Mouse (Mus musculus): ENCODE measurements around the gene Tmem131. TPM values are rescaled to one million over a fixed set of nuclear protein-coding genes. Genes with fewer than 3 reads are reported as not detected.
A peak's percentile ranks its signal among the peaks of the same experiment; 100 is the strongest.
"Not testable (repeated sequence)": the region's sequence is repeated elsewhere in the genome, so short reads cannot be mapped to it uniquely, and the experiment has no call there.

Gene Tmem131
- total RNA-seq, 2 experiments from 2014 or later, result 25.2 to 30.5 TPM

GRCm38 (mm10) chr1:36857081-36857480 lies 86.4 kb downstream of the Tmem131 start:
- no peak for DNase-seq
- intact Hi-C loops (cut with DNase I; ENCODE audit: low total_unique reads), result no loop called here

DNA sequence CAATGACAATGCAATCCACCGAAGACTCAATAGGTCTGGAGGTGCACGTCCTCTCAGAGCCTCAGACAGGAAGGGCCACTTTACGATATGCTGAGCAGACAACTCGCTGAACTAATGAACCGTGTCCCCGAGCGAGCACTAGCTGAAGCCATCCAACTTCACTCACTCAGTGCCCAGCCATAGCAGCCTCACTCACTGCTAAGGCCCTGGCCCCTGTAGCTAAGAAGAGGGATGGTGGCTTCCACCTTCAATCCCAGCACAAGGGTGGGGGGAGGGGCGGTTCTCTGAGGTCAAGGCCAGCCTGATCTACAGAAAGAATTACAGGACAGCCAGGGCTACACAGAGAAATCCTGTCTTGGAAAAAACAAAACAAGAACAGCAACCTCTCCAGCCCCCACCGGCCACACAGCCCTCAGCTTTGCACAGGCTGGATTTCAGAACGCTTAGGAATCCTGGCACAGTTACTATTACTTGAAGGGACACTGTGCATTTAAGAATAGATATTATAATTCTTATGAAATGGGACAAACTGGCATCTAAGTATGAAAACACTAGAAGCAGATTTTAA lies 89.2 kb downstream of the Tmem131 start:
- intact Hi-C loops (cut with DNase I; ENCODE audit: low total_unique reads), result no loop called here
- no peak for DNase-seq

- DNase-seq, result no peak
- intact Hi-C loops (cut with DNase I; ENCODE audit: low total_unique reads), result no loop called here
Measured at GRCm38 (mm10) chr1:36852085-36852484, 91.4 kb downstream of the Tmem131 start.

DNA sequence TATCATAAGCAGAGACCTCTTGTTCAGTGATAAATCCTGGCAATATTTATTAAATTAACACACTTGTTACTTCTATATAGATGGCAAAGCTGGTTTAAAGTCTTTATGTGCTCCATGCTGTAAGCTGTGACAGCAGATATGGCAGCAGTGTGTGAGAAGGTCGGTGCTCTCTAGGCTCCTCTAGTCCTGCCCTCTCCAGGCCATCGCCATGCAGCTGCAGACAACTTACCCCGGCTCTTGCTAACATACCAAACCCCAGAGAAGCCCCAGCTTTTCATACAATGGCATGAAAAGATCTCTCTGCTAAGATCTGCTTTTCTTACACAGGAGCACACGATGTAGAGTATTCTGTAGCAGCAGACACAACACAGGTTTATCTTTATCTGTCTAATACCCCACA lies 92.1 kb downstream of the Tmem131 start:
- DNase-seq, result no peak
- intact Hi-C loops (cut with DNase I; ENCODE audit: low total_unique reads), result no loop called here

DNA sequence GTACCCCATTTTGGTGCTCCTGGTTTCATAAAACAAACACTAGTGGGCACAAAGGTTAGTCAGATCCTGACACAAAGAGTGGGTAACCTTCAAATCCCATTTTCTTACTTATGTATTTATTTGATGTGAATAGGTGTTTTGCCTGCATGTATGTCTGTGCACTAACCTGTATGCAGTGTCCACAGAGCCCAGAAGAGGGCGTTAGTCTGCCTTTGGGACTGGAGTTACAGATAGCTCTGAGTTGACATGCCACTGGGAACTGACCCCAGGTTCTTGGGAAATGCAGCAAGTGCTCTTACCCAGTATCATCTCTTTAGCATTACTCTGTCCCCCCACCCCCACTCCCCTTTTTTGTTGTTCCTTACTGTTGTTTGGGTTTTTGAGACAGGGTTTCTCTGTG lies 95.4 kb downstream of the Tmem131 start:
- DNase-seq, result no peak
- intact Hi-C loops (cut with DNase I; ENCODE audit: low total_unique reads), result no loop called here

DNA sequence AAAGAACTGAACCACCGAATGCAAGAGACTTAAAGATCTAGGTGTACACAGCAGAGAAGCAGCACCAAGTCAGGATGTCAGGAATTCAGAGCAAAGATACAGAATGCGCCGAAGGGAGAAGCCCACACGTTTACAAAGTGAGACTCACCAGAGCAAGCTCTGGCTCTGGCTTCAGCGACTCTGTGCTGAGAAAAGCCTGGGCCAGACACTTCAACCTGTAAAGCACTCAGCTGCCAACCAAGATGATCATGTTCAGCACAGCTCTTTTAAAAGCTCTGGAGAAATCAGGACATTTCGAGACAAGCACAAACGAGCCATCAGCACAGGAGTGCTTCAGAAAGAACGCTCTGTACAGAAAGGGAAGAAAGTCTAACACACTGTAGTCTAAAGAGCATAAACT lies 96.2 kb downstream of the Tmem131 start:
- DNase-seq, result no peak
- intact Hi-C loops (cut with DNase I; ENCODE audit: low total_unique reads), result no loop called here

DNA sequence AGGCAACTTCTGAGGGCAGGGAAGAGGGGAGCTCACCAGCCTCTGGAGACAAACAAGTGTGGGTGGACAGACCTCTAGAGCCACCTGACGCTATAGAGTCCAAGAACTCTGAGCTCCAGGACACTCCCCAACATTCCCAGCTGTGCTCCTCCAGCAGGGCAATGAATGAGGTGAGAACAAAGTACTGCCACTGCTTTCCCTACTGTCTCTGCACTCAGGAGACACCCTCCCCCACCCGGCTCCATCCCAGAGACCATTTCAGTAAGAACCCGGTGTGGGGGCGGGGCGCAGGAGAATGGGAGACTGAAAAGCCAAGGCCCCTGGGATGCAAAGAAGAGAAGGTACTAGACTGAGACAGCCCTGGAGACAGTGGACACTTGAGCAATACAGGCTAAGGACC lies 98.4 kb downstream of the Tmem131 start:
- intact Hi-C loops (cut with DNase I; ENCODE audit: low total_unique reads), result no loop called here
- no peak for DNase-seq

DNA sequence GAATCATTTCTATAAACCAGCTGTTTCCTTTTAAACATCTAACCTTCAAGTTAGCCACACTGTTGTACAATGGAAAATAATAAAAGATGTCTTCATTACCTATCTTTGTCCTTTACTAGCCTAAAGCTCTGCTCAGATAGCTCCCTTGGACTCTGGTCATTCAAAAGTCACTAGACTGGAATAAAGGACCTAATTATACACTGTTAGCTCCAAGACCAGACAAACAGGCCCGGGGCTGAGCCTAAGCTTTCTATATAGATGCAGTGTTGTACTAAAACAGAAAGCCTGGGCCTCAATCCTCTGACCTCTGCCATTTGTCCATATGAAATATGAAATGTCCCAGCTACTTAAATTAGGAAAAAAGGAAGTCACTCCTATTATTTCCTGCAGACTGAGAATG lies 101.7 kb downstream of the Tmem131 start:
- DNase-seq, result no peak
- intact Hi-C loops (cut with DNase I; ENCODE audit: low total_unique reads), result no loop called here

GRCm38 (mm10) chr1:36840959-36841358 lies 102.5 kb downstream of the Tmem131 start:
- intact Hi-C loops (cut with DNase I; ENCODE audit: low total_unique reads), result no loop called here
- no peak for DNase-seq

DNA sequence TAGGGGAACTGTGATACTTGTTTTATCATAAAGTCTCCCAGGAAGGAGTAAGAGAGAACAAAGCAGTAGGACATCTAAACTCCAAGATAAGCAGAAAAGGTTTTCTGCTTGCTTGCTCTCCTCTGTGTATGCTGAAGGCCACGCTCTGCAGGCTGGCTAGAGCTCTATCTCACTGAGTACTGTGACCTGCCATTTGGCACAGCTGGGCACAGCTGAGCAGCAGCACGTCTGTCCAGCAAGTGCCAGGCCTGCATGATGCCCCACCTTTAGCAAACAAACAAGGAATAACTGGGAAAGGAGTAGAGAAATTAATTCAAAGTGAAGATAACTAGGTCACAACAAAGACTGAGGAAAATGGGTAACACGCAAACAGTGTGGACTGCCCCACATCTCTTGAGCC lies 103.6 kb downstream of the Tmem131 start:
- peak; percentile 26 for DNase-seq
- intact Hi-C loops (cut with DNase I; ENCODE audit: low total_unique reads), result no loop called here

- intact Hi-C loops (cut with DNase I; ENCODE audit: low total_unique reads), result no loop called here
- DNase-seq, result no peak
Measured at GRCm38 (mm10) chr1:36836274-36836954, 107.1 kb downstream of the Tmem131 start.

GRCm38 (mm10) chr1:36835593-36835992 lies 107.9 kb downstream of the Tmem131 start:
- intact Hi-C loops (cut with DNase I; ENCODE audit: low total_unique reads), result no loop called here
- no peak for DNase-seq

GRCm38 (mm10) chr1:36834090-36834489 lies 109.4 kb downstream of the Tmem131 start:
- DNase-seq, result no peak
- intact Hi-C loops (cut with DNase I; ENCODE audit: low total_unique reads), result no loop called here

GRCm38 (mm10) chr1:36830913-36831866 lies 112.3 kb downstream of the Tmem131 start:
- intact Hi-C loops (cut with DNase I; ENCODE audit: low total_unique reads), result no loop called here
- no peak for DNase-seq

DNA sequence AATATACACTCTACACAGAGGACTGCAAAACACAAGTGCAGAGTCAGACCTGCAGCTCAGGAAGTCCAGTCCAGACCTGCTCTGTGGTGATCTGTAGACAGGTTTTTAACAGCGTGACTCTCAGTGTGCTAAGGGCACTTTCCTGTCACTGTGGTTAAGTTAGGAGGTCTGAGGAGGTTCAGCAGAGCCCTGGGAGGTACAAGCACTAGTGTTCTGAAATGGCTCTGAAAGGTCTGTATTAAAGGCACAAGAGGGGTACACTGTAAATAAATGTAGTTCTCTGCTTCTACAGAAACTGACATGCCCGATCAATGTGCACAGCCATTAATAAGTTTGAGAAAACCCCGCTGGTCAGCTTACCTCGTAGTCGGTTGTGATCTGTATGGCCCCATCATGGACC lies 119.1 kb downstream of the Tmem131 start:
- DNase-seq, result no peak
- intact Hi-C loops (cut with DNase I; ENCODE audit: low total_unique reads), result no loop called here

DNA sequence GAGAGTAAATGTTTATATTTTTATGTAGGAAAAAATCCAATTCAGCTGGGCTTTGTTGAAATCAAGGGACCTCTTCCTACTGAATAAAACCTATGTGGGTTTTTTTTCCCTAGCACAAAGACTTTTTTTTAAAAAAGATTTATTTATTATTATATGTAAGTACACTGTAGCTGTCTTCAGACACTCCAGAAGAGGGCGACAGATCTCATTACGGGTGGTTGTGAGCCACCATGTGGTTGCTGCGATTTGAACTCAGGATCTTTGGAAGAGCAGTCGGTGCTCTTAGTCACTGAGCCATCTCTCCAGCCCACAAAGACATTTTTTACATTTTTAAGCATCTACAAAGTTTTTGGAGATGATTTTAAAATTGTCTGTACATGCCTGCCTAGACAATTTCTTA lies 121.5 kb downstream of the Tmem131 start:
- intact Hi-C loops (cut with DNase I; ENCODE audit: low total_unique reads); DNase-seq: not testable (repeated sequence)

DNA sequence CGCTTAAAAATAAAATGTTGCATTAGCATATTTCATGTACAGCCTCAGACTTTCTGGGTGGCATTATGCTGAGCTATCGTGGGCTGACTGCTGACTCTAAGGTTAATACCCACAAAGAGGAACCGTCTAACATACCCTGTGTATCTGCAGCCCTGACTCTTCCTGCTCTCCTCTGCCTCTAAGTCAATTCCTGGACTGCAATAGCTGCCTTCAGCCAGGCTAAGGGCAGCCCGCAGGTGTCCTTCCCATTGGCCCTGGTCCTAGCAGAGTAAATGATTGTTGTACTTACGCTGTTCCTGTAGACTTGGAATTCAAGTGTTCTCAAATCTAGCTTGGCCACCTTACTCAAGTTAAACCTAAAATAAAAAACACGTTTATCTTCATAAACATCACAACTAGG lies 128.3 kb downstream of the Tmem131 start:
- intact Hi-C loops (cut with DNase I; ENCODE audit: low total_unique reads), result loop anchor here (10.0 kb wide), 1 partner anchor 360 kb away; no protein-coding TSS in a partner anchor
- no peak for DNase-seq

- DNase-seq, result no peak
- intact Hi-C loops (cut with DNase I; ENCODE audit: low total_unique reads), result loop anchor here (10.0 kb wide), 1 partner anchor 360 kb away; no protein-coding TSS in a partner anchor
Measured at GRCm38 (mm10) chr1:36814271-36814903, 129.1 kb downstream of the Tmem131 start.

DNA sequence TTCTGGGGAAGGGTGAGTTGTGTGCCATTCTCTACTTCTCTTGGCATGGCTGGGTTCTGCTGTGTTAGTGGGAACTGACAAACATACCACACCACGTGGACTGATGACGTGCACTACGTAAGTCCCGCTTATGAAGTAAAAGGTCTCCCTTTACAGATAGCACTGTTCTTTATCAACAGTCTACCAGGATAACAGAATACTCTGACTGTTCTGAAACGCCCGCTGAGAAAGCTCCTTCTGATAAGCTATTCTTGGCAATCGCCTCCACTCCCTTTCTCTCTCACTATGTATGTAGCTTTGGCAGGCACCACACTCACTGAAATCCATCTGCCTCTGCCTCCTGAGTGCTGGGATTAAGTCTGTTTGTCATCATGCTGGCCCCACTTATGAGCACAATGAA lies 130.1 kb downstream of the Tmem131 start:
- no peak for DNase-seq
- intact Hi-C loops (cut with DNase I; ENCODE audit: low total_unique reads), result loop anchor here (10.0 kb wide), 1 partner anchor 361 kb away; no protein-coding TSS in a partner anchor

- intact Hi-C loops (cut with DNase I; ENCODE audit: low total_unique reads), result loop anchor here (10.0 kb wide), 1 partner anchor 363 kb away; no protein-coding TSS in a partner anchor
Measured at GRCm38 (mm10) chr1:36811806-36812205, 131.7 kb downstream of the Tmem131 start.

More at GRCm38 (mm10) chr1:36811806-36812205, 131.7 kb downstream of the Tmem131 start:
- no peak for DNase-seq
